Comparison of ENCODE assay signal across 8 mouse cellular contexts in the genomic region with DNA sequence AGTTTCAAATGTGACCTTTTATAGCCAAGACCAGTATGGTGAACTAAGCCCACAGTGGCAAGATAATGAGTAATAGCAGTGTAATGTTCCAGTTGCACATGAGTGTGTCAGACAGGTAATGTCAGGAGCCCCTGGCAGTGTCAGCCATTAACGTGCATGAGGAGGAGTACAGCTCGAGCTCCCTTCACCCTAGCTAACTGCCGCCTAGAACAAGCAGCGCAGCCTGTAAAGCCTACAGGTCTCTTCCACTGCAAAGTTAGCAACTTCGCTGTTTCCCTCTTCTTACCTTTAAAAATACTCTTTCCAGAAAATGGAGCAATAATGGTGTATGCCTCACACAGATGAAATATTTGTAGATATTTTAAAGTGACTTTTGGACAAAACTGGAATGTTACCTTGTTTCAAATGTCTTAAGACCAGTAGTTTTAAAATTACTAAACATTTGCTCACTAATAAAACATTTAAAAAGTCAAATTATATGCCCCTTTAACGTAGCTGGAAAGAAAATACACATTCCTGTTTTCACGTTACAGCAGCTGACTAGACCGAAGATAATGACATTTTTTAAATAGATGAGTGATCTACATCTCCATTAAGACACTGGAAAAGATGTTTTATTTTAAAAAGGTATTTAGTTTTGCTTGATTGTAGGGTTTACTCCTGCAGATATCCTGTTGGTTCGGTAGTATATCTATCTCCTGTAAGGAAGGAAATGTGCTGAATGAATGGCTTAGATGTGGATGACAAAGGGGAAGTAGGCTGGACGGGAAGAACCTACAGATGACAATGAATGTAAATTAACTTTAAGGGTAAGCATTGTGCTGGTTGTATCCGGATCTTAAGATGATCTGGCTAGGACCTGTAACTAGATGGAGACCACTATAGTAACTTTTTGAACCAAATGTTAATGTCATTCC. TPM values are rescaled to one million over a fixed set of nuclear protein-coding genes. Genes with fewer than 3 reads are reported as not detected.
DNase-seq lines count a peak whose midpoint lies in the region; ATAC-seq and TF ChIP-seq lines count a peak whose summit lies in the region.

No protein-coding gene starts in this region.

- ATAC-seq in kidney, embryonic 15.5 days (replicated peaks; ENCODE audit: low FRiP score): no peak
- no peak for ATAC-seq in lung, postnatal 0 days

- H3K27ac ChIP-seq in kidney, embryonic 15.5 days: no peak overlapping the region
- 0 out of 2 replicates have a peak overlapping the region, but pooled peaks have one; percentile 97 for H3K27ac ChIP-seq in hindbrain, embryonic 10.5 days
- no peak overlapping the region for H3K27ac ChIP-seq in lung, postnatal 0 days (ENCODE audit: low read length)

- H3K9ac ChIP-seq in kidney, embryonic 15.5 days: peak overlapping the region; percentile 99
- peak overlapping the region; percentile 99 for H3K9ac ChIP-seq in lung, postnatal 0 days (replicated peaks; ENCODE audit: low read depth)

- peaks cover 20% of the 10 kb centered on the region for H3K4me1 ChIP-seq in kidney, embryonic 15.5 days
- H3K4me1 ChIP-seq in hindbrain, embryonic 10.5 days (replicated peaks): peaks cover 34% of the 10 kb centered on the region
- H3K4me1 ChIP-seq in lung, postnatal 0 days (ENCODE audit: insufficient read depth, low read depth, low read length): peaks cover 2% of the 10 kb centered on the region; the same call in 1 of the 2 replicates

- H3K4me3 ChIP-seq in kidney, embryonic 15.5 days (replicated peaks): peak overlapping the region; percentile 100
- peak overlapping the region; percentile 99 for H3K4me3 ChIP-seq in hindbrain, embryonic 10.5 days
- peak overlapping the region; percentile 100 for H3K4me3 ChIP-seq in lung, postnatal 0 days (ENCODE audit: low read depth, low read length)

- no peaks in the 10 kb centered on the region for H3K27me3 ChIP-seq in kidney, embryonic 15.5 days
- H3K27me3 ChIP-seq in hindbrain, embryonic 10.5 days (ENCODE audit: insufficient read depth, poor library complexity, severe bottlenecking): no peaks in the 10 kb centered on the region
- no peaks in the 10 kb centered on the region for H3K27me3 ChIP-seq in lung, postnatal 0 days (replicated peaks; ENCODE audit: insufficient read depth, low read length)

- H3K4me2 ChIP-seq in kidney, embryonic 15.5 days: peak overlapping the region; percentile 78
- peak overlapping the region; percentile 81 for H3K4me2 ChIP-seq in lung, postnatal 0 days (replicated peaks; ENCODE audit: low read depth, low read length)

- no peaks in the 10 kb centered on the region for H3K9me3 ChIP-seq in kidney, embryonic 15.5 days (replicated peaks)
- no peaks in the 10 kb centered on the region for H3K9me3 ChIP-seq in hindbrain, embryonic 10.5 days
- H3K9me3 ChIP-seq in lung, postnatal 0 days (ENCODE audit: low read length): no peaks in the 10 kb centered on the region

- WGBS in kidney, embryonic 15.5 days: 32% methylated on average over 11 of the region's 11 CpGs
- 54% methylated on average over 11 of the region's 11 CpGs for WGBS in hindbrain, embryonic 10.5 days
- WGBS in lung, postnatal 0 days: 11% methylated on average over 11 of the region's 11 CpGs

- no peak for TF ChIP-seq EP300 in lung, postnatal 0 days (IDR thresholded peaks at IDR 0.05)

- peaks cover 14% of the 10 kb centered on the region for H3K36me3 ChIP-seq in kidney, embryonic 15.5 days
- peaks cover 34% of the 10 kb centered on the region for H3K36me3 ChIP-seq in hindbrain, embryonic 10.5 days
- H3K36me3 ChIP-seq in lung, postnatal 0 days (ENCODE audit: insufficient read depth, low read length): no peaks in the 10 kb centered on the region

- no peak for TF ChIP-seq CTCF in lung, postnatal 0 days (IDR thresholded peaks at IDR 0.05)

- no peak for DNase-seq in kidney, postnatal 10 days
- DNase-seq in ZHBTc4 (ENCODE audit: low read depth, low spot score): peak; percentile 49
- DNase-seq in hindbrain, embryonic 10.5 days (ENCODE audit: low spot score): no peak
- peak; percentile 36 for DNase-seq in lung, postnatal 0 days (ENCODE audit: low spot score)
- no peak for DNase-seq in gastrocnemius, adult 8-10 months (ENCODE audit: low spot score in 2 of 2)
- no peak for DNase-seq in cerebellum, adult 9-10 months
- no peak for DNase-seq in cerebellum, adult 9-11 months

RNA-seq across cellular contexts. Expression of a gene that starts 1.9 kb away (rescaled TPM):
- 1.4 and 1.7 TPM in 2 replicates for polyA plus RNA-seq in kidney, embryonic 15.5 days (2015; fragmentation: Nextera tagmentation; extraction: Ambion mirVana)
- 0.96 and 1.9 TPM in 2 replicates for polyA plus RNA-seq in hindbrain, embryonic 10.5 days (2016; fragmentation: Nextera tagmentation; extraction: Ambion mirVana)
- polyA plus RNA-seq in lung, postnatal 0 days (2015; fragmentation: Nextera tagmentation; extraction: Ambion mirVana): 2.6 and 3.2 TPM in 2 replicates
- total RNA-seq in gastrocnemius, adult 8-10 months (2022): under 1 TPM in 1 of 4 experiments, not detected in 3; 0.49 TPM

RNA-seq across cellular contexts. Expression of a gene that starts 2.2 kb away (rescaled TPM):
- 45.3 and 47.0 TPM in 2 replicates for polyA plus RNA-seq in kidney, embryonic 15.5 days (2015; fragmentation: Nextera tagmentation; extraction: Ambion mirVana)
- polyA plus RNA-seq in hindbrain, embryonic 10.5 days (2016; fragmentation: Nextera tagmentation; extraction: Ambion mirVana): 35.9 and 42.4 TPM in 2 replicates
- polyA plus RNA-seq in lung, postnatal 0 days (2015; fragmentation: Nextera tagmentation; extraction: Ambion mirVana): 86.3 and 92.5 TPM in 2 replicates
- 10 to 100 TPM; 18.4 to 23.3 (median 21.9) TPM for total RNA-seq in gastrocnemius, adult 8-10 months (2022)

RNA-seq across cellular contexts. Expression of a gene that starts 17.1 kb away (rescaled TPM):
- polyA plus RNA-seq in kidney, embryonic 15.5 days (2015; fragmentation: Nextera tagmentation; extraction: Ambion mirVana): 87.0 and 91.6 TPM in 2 replicates
- polyA plus RNA-seq in hindbrain, embryonic 10.5 days (2016; fragmentation: Nextera tagmentation; extraction: Ambion mirVana): 69.6 and 91.1 TPM in 2 replicates
- polyA plus RNA-seq in lung, postnatal 0 days (2015; fragmentation: Nextera tagmentation; extraction: Ambion mirVana): 65.5 and 68.5 TPM in 2 replicates
- 10 to 100 TPM; 15.6 to 21.4 (median 17.5) TPM for total RNA-seq in gastrocnemius, adult 8-10 months (2022)

Comparison
In these comparisons a context has a peak if more than half of its experiments do, and no peak if none do; other contexts are left out.
1. DNase-seq: peak in ZHBTc4 (single experiment) and lung, postnatal 0 days (single experiment); none in kidney, postnatal 10 days (single experiment), hindbrain, embryonic 10.5 days (single experiment), gastrocnemius, adult 8-10 months (0 of 2), cerebellum, adult 9-10 months (single experiment) and cerebellum, adult 9-11 months (single experiment).
2. Peak in every context shown above with its lines, with median percentiles within 50 percentile points of each other: H3K4me3 ChIP-seq.